Mouse (Mus musculus) limb, embryonic 15.5 days (tissue): ENCODE measurements around the gene Ints7. TPM values are rescaled to one million over a fixed set of nuclear protein-coding genes. Genes with fewer than 3 reads are reported as not detected.

Experiments used
- ATAC-seq: fragments of 200-750 bp; cut with Nextera tagmentation; 2 replicates; pipeline ENCODE4 v1.8.0; 2017; ENCODE audit warnings: low read depth, moderate TSS enrichment; ENCODE audit not compliant: insufficient number of reproducible peaks, low FRiP score, low TSS enrichment
- H3K27ac ChIP-seq: fragments of 300-500 bp; sonication (generic); 2 replicates; pipeline ENCODE4 v1.5.1; 2015; ENCODE audit warnings: moderate library complexity, mild to moderate bottlenecking, inconsistent platforms
- H3K27me3 ChIP-seq: fragments of 300-500 bp; sonication (generic); 2 replicates; pipeline ENCODE4 v1.6.1; 2015; ENCODE audit warnings: inconsistent platforms
- H3K36me3 ChIP-seq: fragments of 300-500 bp; sonication (generic); 2 replicates; pipeline ENCODE4 v1.6.1; 2015; ENCODE audit warnings: inconsistent platforms
- H3K4me1 ChIP-seq: fragments of 300-500 bp; sonication (generic); 2 replicates; pipeline ENCODE4 v1.6.1; 2015; ENCODE audit warnings: inconsistent platforms
- H3K4me2 ChIP-seq: fragments of 300-500 bp; sonication (generic); 2 replicates; pipeline ENCODE4 v1.6.1; 2015; ENCODE audit warnings: mild to moderate bottlenecking, inconsistent platforms
- H3K4me3 ChIP-seq: fragments of 300-500 bp; sonication (generic); 2 replicates; pipeline ENCODE4 v1.5.1; 2015; ENCODE audit warnings: mild to moderate bottlenecking, inconsistent platforms
- H3K9ac ChIP-seq: fragments of 300-500 bp; sonication (generic); 2 replicates; pipeline ENCODE4 v1.6.1; 2015; ENCODE audit warnings: inconsistent platforms
- H3K9me3 ChIP-seq: fragments of 300-500 bp; sonication (generic); 2 replicates; pipeline ENCODE4 v1.6.1; 2016; ENCODE audit warnings: inconsistent platforms
- WGBS: fragments of 180-500 bp; shearing (Covaris S2); methylation state at CpG from one replicate; pipeline ENCODE4 v1.1.7; 2015; 5-methylcytosine and 5-hydroxymethylcytosine counted together
- polyA plus RNA-seq: library from polyadenylated mRNA; unstranded; fragments of >200 nt; fragmentation: Nextera tagmentation; extraction: Ambion mirVana; gene quantifications from 2 replicates; pipeline ENCODE4 v1.2.1, GENCODE M21; 2015

The Ints7 gene
- polyA plus RNA-seq = 41.3 and 44.6 TPM in 2 replicates

- Histone ChIP-seq H3K4me2 (peak within 1 kb of the TSS; percentile 62), H3K27me3 (no peaks in the 10 kb centered on the region), H3K9ac (peak within 1 kb of the TSS; percentile 75), H3K27ac (peak within 1 kb of the TSS; percentile 98), H3K36me3 (peaks cover 6% of the 10 kb centered on the region; the same call in 1 of the 2 replicates), H3K4me1 (peaks cover 15% of the 10 kb centered on the region), H3K4me3 (peak within 1 kb of the TSS; percentile 84), H3K9me3 (no peaks in the 10 kb centered on the region)
- WGBS = under 1% methylated on average over 70 of the region's 70 CpGs
- ATAC-seq = peak; percentile 97
These were observed at the start of gene Ints7, which contains the start of gene Dtl for GRCm38 (mm10) chr1:191575458-191576247. Ints7 (plus strand) TSS chr1:191575636. Dtl (minus strand) TSS chr1:191575544.

- no peak overlapping the region for H3K4me2 ChIP-seq
- peaks cover 8% of the 10 kb centered on the region for H3K4me1 ChIP-seq
- H3K27ac ChIP-seq = no peak overlapping the region; the same call in 1 of the 2 replicates
- H3K9me3 ChIP-seq = no peaks in the 10 kb centered on the region
- H3K36me3 ChIP-seq = no peaks in the 10 kb centered on the region
- no peak overlapping the region for H3K9ac ChIP-seq
- 72% methylated on average over 3 of the region's 3 CpGs for WGBS
- H3K4me3 ChIP-seq = no peak overlapping the region
- no peak for ATAC-seq
- H3K27me3 ChIP-seq = no peaks in the 10 kb centered on the region
These were observed 48.3 kb upstream of the Ints7 start for GRCm38 (mm10) chr1:191527089-191527488.

GRCm38 (mm10) chr1:191527921-191528612 lies 47.4 kb upstream of the Ints7 start:
- Histone ChIP-seq H3K9me3 (no peaks in the 10 kb centered on the region), H3K27me3 (no peaks in the 10 kb centered on the region), H3K27ac (peak overlapping the region; percentile 67), H3K4me2 (no peak overlapping the region), H3K9ac (no peak overlapping the region), H3K36me3 (0 out of 2 replicates have a peak, but pooled peaks cover 2% of the 10 kb centered on the region), H3K4me3 (no peak overlapping the region), H3K4me1 (peaks cover 8% of the 10 kb centered on the region)
- 34% methylated on average over 4 of the region's 4 CpGs for WGBS
- ATAC-seq = peak; percentile 35; the same call in 1 of the 2 replicates

GRCm38 (mm10) chr1:191529406-191529805 lies 46.0 kb upstream of the Ints7 start:
- no peak overlapping the region for H3K4me2 ChIP-seq
- no peaks in the 10 kb centered on the region for H3K9me3 ChIP-seq
- no peak for ATAC-seq
- 43% methylated on average over 2 of the region's 2 CpGs for WGBS
- peaks cover 8% of the 10 kb centered on the region for H3K4me1 ChIP-seq
- no peaks in the 10 kb centered on the region for H3K27me3 ChIP-seq
- no peak overlapping the region for H3K9ac ChIP-seq
- no peak overlapping the region for H3K4me3 ChIP-seq
- peak overlapping the region; percentile 43 for H3K27ac ChIP-seq
- H3K36me3 ChIP-seq = 0 out of 2 replicates have a peak, but pooled peaks cover 2% of the 10 kb centered on the region

DNA sequence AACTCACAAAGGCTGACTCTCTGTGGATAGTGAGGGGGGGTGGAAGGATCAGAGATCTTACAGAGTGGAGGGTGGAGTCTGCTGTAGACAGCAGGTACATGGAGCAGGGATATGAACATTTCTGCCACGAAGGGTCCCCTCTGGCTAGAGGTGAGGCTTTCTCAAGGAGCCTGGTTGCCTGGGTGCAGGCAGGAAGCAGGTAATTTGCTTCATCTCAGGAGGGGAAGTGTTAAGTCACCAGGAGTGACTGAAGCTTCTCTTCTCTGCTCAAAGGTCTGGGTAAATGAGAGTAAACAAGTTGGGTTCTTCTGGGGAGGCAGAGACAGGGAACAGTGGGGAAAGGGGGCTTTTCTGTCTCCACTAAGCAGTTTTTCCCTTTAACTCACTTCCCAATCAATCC lies 44.4 kb upstream of the Ints7 start:
- H3K4me1 ChIP-seq = peaks cover 8% of the 10 kb centered on the region
- H3K4me3 ChIP-seq = no peak overlapping the region
- ATAC-seq = no peak
- WGBS = 50% methylated on average over 1 of the region's 1 CpGs
- H3K9ac ChIP-seq = no peak overlapping the region
- H3K4me2 ChIP-seq = no peak overlapping the region
- H3K27ac ChIP-seq = no peak overlapping the region
- H3K9me3 ChIP-seq = no peaks in the 10 kb centered on the region
- 0 out of 2 replicates have a peak, but pooled peaks cover 3% of the 10 kb centered on the region for H3K36me3 ChIP-seq
- H3K27me3 ChIP-seq = no peaks in the 10 kb centered on the region

GRCm38 (mm10) chr1:191534896-191535295 lies 40.5 kb upstream of the Ints7 start:
- 64% methylated on average over 2 of the region's 2 CpGs for WGBS
- no peak overlapping the region for H3K4me3 ChIP-seq
- H3K9me3 ChIP-seq = no peaks in the 10 kb centered on the region
- H3K4me1 ChIP-seq = no peaks in the 10 kb centered on the region
- no peaks in the 10 kb centered on the region for H3K27me3 ChIP-seq
- no peak overlapping the region for H3K27ac ChIP-seq
- H3K36me3 ChIP-seq = peaks cover 18% of the 10 kb centered on the region; the same call in 1 of the 2 replicates
- no peak overlapping the region for H3K9ac ChIP-seq
- ATAC-seq = no peak
- H3K4me2 ChIP-seq = no peak overlapping the region

- Histone ChIP-seq H3K9ac (no peak overlapping the region), H3K4me1 (no peaks in the 10 kb centered on the region), H3K36me3 (peaks cover 31% of the 10 kb centered on the region), H3K27ac (no peak overlapping the region), H3K9me3 (no peaks in the 10 kb centered on the region), H3K27me3 (no peaks in the 10 kb centered on the region), H3K4me2 (no peak overlapping the region), H3K4me3 (no peak overlapping the region)
- WGBS = 75% methylated on average over 2 of the region's 2 CpGs
- ATAC-seq = no peak
These were observed 35.1 kb upstream of the Ints7 start for GRCm38 (mm10) chr1:191540300-191540699.

- no peaks in the 10 kb centered on the region for H3K27me3 ChIP-seq
- H3K9ac ChIP-seq = no peak overlapping the region
- no peak overlapping the region for H3K27ac ChIP-seq
- WGBS = 89% methylated on average over 9 of the region's 9 CpGs
- no peak overlapping the region for H3K4me3 ChIP-seq
- no peak for ATAC-seq
- H3K4me2 ChIP-seq = no peak overlapping the region
- no peaks in the 10 kb centered on the region for H3K4me1 ChIP-seq
- peaks cover 35% of the 10 kb centered on the region for H3K36me3 ChIP-seq
- H3K9me3 ChIP-seq = no peaks in the 10 kb centered on the region
These were observed 34.4 kb upstream of the Ints7 start for GRCm38 (mm10) chr1:191541014-191541413.

GRCm38 (mm10) chr1:191541619-191542018 lies 33.8 kb upstream of the Ints7 start:
- no peaks in the 10 kb centered on the region for H3K9me3 ChIP-seq
- H3K4me2 ChIP-seq = no peak overlapping the region
- H3K27ac ChIP-seq = no peak overlapping the region
- H3K4me3 ChIP-seq = no peak overlapping the region
- no peak overlapping the region for H3K9ac ChIP-seq
- peaks cover 37% of the 10 kb centered on the region for H3K36me3 ChIP-seq
- 62% methylated on average over 4 of the region's 4 CpGs for WGBS
- no peak for ATAC-seq
- H3K4me1 ChIP-seq = no peaks in the 10 kb centered on the region
- H3K27me3 ChIP-seq = no peaks in the 10 kb centered on the region

DNA sequence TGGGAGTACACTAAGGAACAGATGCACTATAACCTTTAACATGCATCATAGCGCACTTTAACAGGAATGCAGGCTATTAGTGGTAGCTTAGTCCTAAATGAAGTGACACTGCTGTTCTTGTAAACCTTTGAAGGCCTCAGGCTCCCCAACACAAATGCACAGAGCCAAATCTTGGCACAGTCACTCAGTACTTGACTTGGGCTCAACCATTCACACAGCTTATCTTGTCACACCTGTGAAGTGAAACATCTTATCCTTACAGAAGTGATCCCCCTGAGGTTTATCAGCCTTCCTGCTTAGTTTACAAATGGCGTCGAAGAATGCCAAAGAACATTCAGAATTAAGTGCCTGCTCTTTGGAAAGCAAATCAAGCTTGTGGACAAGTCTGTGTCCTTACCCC lies 31.7 kb upstream of the Ints7 start:
- no peak for ATAC-seq
- no peaks in the 10 kb centered on the region for H3K4me1 ChIP-seq
- no peak overlapping the region for H3K4me3 ChIP-seq
- WGBS = 88% methylated on average over 3 of the region's 3 CpGs
- H3K36me3 ChIP-seq = peaks cover 33% of the 10 kb centered on the region
- H3K4me2 ChIP-seq = no peak overlapping the region
- H3K27ac ChIP-seq = no peak overlapping the region
- no peak overlapping the region for H3K9ac ChIP-seq
- no peaks in the 10 kb centered on the region for H3K27me3 ChIP-seq
- H3K9me3 ChIP-seq = no peaks in the 10 kb centered on the region

DNA sequence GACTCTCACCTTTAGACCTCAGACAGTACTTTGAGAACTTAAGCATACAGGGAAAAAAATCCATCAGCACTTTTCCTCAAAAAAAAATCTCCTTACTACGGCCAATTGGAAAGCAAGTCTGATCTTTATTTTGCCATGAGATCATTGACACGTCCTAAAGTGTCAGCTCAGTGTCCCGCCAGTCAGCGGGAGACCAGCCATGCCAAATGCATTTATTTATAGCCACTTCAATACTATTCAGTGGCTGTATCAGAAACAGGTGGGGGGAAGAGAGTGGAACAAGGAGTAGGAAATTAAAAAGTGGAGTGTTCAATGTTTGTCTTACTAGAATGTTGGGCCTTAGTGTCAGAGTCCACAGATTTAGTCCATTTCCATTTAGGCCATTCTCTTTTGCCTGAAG lies 24.6 kb upstream of the Ints7 start:
- no peak overlapping the region for H3K4me3 ChIP-seq
- ATAC-seq = no peak
- no peaks in the 10 kb centered on the region for H3K9me3 ChIP-seq
- H3K4me1 ChIP-seq = no peaks in the 10 kb centered on the region
- peaks cover 30% of the 10 kb centered on the region for H3K36me3 ChIP-seq
- H3K27ac ChIP-seq = no peak overlapping the region
- no peaks in the 10 kb centered on the region for H3K27me3 ChIP-seq
- H3K4me2 ChIP-seq = no peak overlapping the region
- 54% methylated on average over 4 of the region's 4 CpGs for WGBS
- no peak overlapping the region for H3K9ac ChIP-seq

DNA sequence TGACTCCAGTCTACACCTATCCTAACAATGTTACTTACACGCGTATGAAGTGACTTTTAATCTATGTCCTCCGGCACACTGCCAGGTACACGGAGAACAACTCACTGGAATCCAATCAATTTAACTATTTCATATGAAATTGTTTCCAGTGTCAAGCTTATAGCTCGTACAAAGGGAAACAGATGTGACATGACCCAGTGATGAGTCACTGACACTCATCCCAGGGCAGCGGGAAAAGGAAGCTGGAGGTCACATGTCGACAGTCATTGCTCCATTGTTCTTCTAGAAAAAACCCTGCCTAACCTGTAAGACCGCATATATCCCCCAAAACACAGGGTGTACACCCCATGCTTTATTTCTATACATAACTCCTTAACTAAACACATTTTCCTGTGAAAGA lies 18.3 kb upstream of the Ints7 start:
- WGBS = 78% methylated on average over 8 of the region's 8 CpGs
- peaks cover 43% of the 10 kb centered on the region for H3K36me3 ChIP-seq
- no peak overlapping the region for H3K4me3 ChIP-seq

More for the DNA sequence above, 18.3 kb upstream of the Ints7 start:
- Histone ChIP-seq H3K27me3 (no peaks in the 10 kb centered on the region), H3K4me2 (no peak overlapping the region), H3K9me3 (no peaks in the 10 kb centered on the region), H3K27ac (no peak overlapping the region), H3K9ac (no peak overlapping the region), H3K4me1 (no peaks in the 10 kb centered on the region)
- no peak for ATAC-seq
